Mouse (Mus musculus) liver, adult 2 months (tissue): ENCODE measurements at regions not wholly inside any gene's neighbourhood (a gene's known extent, or its start where the extent isn't known, plus 50 kb on each side); places are given as distances from the start of the nearest gene placed in this dataset.

Experiments used
- CTCF ChIP-seq: fragments of 200-500 bp; IDR thresholded peaks from 2 replicates; pipeline ENCODE4 v1.5.1; 2011; ENCODE audit warnings: low read depth, low read length, control low read depth
- POLR2A ChIP-seq: fragments of 200-500 bp; IDR thresholded peaks from 2 replicates; pipeline ENCODE4 v1.6.1; 2011; ENCODE audit warnings: low read length, control low read depth; ENCODE audit not compliant: insufficient read depth; ENCODE audit errors: extremely low read depth

DNA sequence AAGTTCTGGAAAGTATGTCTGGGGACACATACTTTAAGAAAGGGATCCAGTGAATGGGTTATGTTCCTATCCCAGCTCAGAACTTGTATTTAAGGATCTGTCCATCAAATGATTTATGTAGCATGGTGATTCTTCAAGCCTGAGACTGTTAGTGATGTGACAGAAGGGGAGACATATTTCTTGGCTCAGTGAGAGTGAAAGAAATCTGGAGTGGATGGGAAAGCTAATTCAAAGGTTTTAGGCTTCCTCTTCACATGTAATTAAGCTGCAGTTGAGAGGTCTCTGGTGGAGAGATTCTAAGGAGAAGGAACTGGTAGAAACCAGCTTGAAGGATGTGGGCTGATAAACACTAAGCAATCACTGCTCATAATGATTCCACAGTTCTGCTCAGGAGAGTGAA lies 355.3 kb upstream of the Gm5415 start:
- TF ChIP-seq POLR2A (no peak), CTCF (no peak)
